Mouse (Mus musculus) gastrocnemius, postnatal 14 days (tissue): ENCODE measurements around the gene Upf1. TPM values are rescaled to one million over a fixed set of nuclear protein-coding genes. Genes with fewer than 3 reads are reported as not detected.
A peak's percentile ranks its signal among the peaks of the same experiment; 100 is the strongest.

Experiments used
- DNase-seq: peaks from one replicate; pipeline ENCODE4 v3.0.0; 2021; ENCODE audit warnings: mixed read lengths
- intact Hi-C: fragments of 180-260 bp; cut with DNase I; formaldehyde crosslinking; loops from one replicate; pipeline ENCODE4 v1.15.1; 2025; ENCODE audit warnings: low total_unique reads
- total RNA-seq, 2 experiments: library from RNA; stranded (reverse); gene quantifications; 2 replicates each; pipeline ENCODE4 v1.2.3; 2021

The Upf1 gene
- total RNA-seq, 2 experiments from 2014 or later, result 31.6 to 35.0 TPM

DNA sequence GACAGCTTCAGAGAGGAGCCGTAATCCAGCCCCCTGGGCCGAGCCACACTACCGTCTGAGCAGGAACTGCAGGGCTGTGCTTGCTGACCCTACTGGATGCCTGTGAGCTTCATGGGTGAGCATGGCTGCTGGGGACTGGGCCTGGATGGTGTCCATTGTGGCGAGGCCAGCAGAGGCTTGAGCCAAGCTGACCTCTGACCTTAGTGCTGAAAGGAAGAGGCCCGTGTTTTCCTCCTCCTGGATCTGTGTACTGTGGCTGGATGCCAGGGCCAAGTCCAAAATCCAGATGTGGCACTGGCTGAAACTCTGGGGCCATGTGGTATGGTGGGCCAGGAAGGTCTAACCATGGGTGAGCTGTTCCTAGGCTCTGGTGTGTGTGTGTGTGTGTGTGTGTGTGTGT lies 11.0 kb upstream of the Upf1 start:
- intact Hi-C loops, result no loop called here
- DNase-seq, result peak; percentile 34

- intact Hi-C loops, result no loop called here
- DNase-seq, result peak; percentile 40
These were observed 8.5 kb upstream of the Upf1 start for GRCm38 (mm10) chr8:70361484-70362032.

DNA sequence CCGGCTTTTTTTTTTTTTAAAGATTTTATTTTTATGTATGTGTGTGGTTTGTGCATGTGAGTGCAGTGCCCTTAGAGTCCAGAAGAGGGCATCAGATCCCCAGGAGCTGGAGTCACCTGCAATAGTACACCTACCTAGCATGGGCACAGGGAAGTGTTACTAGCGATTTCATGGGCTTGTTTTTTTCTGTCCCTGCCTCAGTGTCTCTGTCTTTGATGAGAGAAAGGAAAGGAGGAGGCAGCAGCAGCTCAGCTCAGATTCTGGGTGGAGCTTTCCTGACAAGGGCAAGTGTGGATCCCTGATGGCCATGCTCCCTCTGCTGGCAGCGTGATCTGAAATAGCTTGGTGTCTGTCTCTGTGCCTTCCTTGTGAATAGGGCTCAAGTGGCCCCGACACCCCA lies 7.7 kb upstream of the Upf1 start:
- intact Hi-C loops, result no loop called here
- no peak for DNase-seq

GRCm38 (mm10) chr8:70359411-70359810 lies 6.3 kb upstream of the Upf1 start:
- intact Hi-C loops, result no loop called here
- peak; percentile 76 for DNase-seq

GRCm38 (mm10) chr8:70356111-70356510 lies 3.0 kb upstream of the Upf1 start:
- intact Hi-C loops, result no loop called here
- no peak for DNase-seq

- intact Hi-C loops, result no loop called here
- no peak for DNase-seq
These were observed 926 bp upstream of the Upf1 start for GRCm38 (mm10) chr8:70354004-70354403.

GRCm38 (mm10) chr8:70352657-70353151 lies 374 bp downstream of the Upf1 start:
- intact Hi-C loops, result no loop called here

DNA sequence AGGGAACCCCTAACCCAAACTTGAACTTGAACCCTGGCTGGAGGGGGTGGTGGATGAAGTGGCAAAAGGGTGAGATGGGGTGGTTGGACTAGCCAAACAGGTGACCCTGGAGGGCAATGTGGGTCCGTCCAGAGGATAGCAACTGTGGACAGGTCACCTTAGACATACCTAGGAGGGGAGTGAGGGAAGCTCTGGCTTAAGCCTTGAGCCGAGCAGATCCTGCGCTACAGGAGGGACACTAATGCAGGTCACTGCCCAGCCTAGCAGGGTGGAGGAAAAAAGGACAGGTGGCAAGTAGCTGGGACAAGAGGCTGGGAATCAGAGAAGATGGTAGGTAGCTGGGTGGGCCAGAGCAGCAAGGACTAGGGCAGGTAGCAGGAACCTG lies 1.1 kb downstream of the Upf1 start:
- no peak for DNase-seq
- intact Hi-C loops, result no loop called here

More at GRCm38 (mm10) chr8:70352657-70353151, 374 bp downstream of the Upf1 start:
- peak; percentile 47 for DNase-seq

- intact Hi-C loops, result no loop called here
- no peak for DNase-seq
These were observed 1.8 kb downstream of the Upf1 start for GRCm38 (mm10) chr8:70351035-70351999.

GRCm38 (mm10) chr8:70347860-70348420 lies 5.1 kb downstream of the Upf1 start:
- no peak for DNase-seq

DNA sequence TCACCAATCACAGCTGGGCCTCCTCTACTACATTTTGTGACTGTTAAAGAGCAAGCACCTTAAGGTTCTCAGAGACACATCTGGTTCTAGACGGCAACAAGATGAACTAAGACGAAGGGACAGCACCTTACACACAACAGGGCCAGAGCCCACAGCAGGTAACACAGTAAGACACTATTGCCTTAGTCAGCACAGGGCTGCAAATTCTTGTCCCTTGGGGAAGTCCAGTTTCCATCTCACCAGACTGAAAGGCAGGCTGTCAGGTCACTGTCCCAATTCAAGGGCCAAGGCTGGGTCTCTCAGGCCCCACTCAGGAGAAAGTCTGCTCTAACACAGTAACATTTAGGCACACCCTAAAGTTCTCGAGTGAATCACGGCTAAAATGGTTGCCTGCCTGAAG lies 5.6 kb downstream of the Upf1 start:
- no peak for DNase-seq
- intact Hi-C loops, result no loop called here

More at GRCm38 (mm10) chr8:70347860-70348420, 5.1 kb downstream of the Upf1 start:
- intact Hi-C loops, result no loop called here

- intact Hi-C loops, result no loop called here
- no peak for DNase-seq
These were observed 8.8 kb downstream of the Upf1 start for GRCm38 (mm10) chr8:70344279-70344678.

DNA sequence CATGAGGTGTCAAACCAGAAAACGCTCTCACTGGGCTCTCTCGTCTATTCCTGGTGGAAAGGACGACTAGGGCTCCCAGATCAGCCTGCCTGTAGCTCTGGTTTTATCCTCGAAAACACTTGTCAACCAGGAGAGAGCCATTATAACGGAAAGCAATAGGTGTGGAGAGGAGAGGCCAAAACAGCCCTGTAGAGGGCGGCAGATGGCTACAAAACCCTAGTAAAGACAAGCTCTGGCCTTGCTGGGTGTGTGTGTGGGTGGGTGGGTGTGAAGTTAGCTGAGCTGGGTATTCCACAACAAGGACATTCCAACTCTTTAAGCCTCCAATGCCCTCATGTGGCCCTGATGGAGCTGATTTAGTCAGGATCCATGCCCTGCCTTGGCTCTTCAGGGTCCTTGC lies 9.4 kb downstream of the Upf1 start:
- DNase-seq, result no peak
- intact Hi-C loops, result no loop called here

DNA sequence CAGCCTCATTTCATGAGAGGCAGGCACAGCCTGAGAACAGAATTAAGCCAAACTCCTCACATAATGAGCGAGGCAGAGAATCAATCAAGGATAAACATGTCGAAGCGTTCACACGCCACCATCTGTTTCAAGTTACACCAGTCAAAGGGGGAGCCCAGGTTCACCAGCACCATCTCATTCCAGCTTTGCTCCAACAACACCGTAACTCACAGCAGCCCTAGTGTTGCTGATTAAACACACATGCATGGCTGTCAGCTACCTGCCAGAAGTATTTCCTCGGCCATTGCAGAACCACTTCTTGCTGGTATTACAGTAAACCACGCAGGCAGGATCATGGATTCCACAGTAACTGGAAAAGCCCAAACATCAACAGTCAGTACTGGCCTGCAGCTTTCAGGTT lies 10.0 kb downstream of the Upf1 start:
- no peak for DNase-seq
- intact Hi-C loops, result no loop called here

DNA sequence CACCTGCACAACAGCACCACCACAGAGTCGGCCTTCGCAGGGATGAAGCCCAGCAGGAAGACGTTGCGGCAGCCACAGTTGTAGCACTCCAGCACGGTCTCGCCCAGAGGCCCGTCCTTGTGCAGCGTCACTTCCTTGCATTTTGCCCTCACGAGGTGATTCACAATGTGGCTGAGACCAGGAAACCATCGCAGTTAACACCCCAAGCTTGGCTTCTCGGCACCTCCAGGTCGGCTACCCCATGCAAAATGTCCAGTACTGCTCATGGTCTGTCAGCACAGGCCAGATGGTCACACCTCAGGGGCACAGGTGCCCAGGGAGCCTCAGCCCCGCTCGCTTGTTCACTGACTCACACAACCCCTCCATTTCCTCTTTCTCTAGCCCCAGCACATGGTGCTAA lies 11.1 kb downstream of the Upf1 start:
- DNase-seq, result no peak
- intact Hi-C loops, result no loop called here

- no peak for DNase-seq
- intact Hi-C loops, result no loop called here
These were observed 12.4 kb downstream of the Upf1 start for GRCm38 (mm10) chr8:70340659-70341058.

DNA sequence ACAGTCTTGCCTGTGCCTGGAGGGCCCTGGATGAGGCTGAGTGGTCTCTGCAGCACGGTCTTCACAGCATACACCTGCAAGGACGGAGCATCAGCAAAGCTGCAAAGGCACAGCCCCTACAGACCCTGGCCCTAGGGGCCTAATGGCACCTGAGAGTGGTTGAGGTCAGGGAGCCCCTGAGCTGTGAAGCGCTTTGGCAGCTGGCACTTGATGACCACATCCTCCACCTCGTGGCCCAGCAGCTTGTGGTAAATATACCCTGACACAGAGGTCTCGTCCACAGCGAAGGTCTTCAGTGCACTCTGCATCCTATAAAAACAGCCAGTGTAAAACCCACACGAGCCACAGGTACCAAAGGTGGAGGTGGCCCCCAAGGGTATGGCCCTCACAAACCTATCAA lies 14.1 kb downstream of the Upf1 start:
- no peak for DNase-seq
- intact Hi-C loops, result no loop called here

DNA sequence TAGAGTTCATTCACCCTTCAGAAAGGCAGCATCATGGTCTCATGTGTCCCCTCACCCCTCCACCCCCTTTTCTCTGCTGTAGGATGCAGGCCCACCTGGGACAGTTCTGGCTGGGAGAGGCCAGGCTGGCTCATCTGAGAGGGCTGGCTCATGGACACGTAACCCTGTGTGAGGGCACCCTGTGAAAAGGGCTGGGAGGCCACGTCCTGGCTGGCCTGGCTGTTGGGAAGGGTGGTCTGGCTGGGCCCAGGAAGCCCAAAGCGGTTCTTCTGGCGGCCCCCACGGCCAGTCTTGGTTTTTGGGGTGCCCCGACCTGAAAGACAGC lies 20.2 kb downstream of the Upf1 start:
- intact Hi-C loops, result loop anchor here (5.0 kb wide), 1 partner anchor 169 kb away; no protein-coding TSS in a partner anchor
- DNase-seq, result no peak

DNA sequence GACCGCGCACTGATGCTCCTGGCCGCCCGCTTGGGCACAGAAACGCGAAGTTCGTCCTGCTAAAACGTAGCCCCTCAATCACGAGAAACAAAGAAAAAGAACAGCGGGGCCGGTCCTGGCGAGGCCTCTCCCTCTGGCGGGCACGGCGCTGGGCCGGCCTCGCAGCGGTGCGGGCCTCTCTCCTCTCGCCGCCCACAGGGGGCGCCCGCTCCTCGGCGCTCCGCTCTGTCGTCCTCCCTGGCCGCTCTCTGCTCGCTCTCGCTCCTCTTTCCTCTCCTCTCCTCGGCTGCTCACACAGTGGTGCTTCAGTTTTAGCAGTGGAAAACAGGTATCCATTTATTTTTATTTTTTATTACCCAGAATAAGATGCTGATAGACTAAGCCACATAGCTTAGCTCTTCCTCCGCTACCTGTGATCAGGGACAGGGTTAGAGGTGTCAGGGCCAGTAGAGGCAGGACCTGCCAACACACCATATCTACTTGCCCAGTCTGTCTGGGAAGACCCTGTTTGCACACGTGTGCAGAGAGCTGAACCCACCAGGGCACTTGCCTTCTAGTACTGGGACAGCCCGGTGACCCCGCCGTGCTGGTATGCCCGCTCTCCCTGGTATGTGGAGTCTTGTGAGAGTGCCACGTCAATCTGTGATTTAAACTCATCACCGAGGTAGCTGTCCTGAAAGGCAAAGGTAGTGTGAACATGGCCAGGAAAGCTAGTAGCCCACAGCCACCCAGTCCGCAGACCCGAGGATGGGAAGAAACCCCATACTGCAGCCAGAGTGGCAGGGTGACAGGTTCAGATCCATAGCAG lies 20.8 kb downstream of the Upf1 start:
- DNase-seq, result peak; percentile 78
- intact Hi-C loops, result loop anchor here (5.0 kb wide), 1 partner anchor 170 kb away; no protein-coding TSS in a partner anchor

DNA sequence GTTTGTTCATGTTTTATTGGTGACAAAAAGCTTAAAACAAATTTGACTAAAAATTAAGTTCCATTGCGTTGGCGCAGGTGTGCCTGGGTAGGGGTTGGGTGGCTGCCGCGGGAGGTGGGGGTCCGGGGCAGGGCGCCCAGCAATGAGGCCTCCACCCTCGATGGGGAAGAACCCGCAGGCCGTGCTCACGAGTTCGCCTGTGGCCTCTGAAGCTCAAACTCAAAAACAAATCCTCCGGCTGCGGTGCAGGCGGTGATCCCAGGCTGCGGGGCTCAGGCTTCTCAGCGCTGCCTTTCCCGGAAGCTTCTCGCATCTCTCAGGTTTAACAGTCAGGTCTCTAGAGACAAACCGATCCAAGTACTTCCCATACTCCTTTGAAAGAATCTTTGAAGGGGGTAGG lies 21.6 kb downstream of the Upf1 start:
- DNase-seq, result no peak
- intact Hi-C loops, result loop anchor here (5.0 kb wide), 1 partner anchor 171 kb away; no protein-coding TSS in a partner anchor
